Mouse (Mus musculus) embryonic facial prominence, embryonic 11.5 days (tissue): ENCODE data around the gene Olfr1404. TPM values are rescaled to one million over a fixed set of nuclear protein-coding genes. Genes with fewer than 3 reads are reported as not detected.

Experiments
- ATAC-seq: fragments of 200-750 bp; cut with Nextera tagmentation; replicated peaks from 2 replicates; pipeline ENCODE4 v1.8.0; 2017; ENCODE audit warnings: low read depth; ENCODE audit not compliant: insufficient number of reproducible peaks, low FRiP score, low TSS enrichment
- DNase-seq: peaks from one replicate; pipeline ENCODE4 v3.0.0-alpha.2; 2015; ENCODE audit warnings: low spot score
- H3K27ac ChIP-seq: fragments of 300-500 bp; sonication (generic); replicated peaks from 2 replicates; pipeline ENCODE4 v1.5.1; 2014; ENCODE audit warnings: mild to moderate bottlenecking, low read depth, low read length, control low read depth
- H3K27me3 ChIP-seq: fragments of 300-500 bp; sonication (generic); 2 replicates; pipeline ENCODE4 v1.6.1; 2014; ENCODE audit warnings: mild to moderate bottlenecking, low read length, moderate library complexity, mixed read lengths; ENCODE audit not compliant: control insufficient read depth, insufficient read depth
- H3K36me3 ChIP-seq: fragments of 300-500 bp; sonication (generic); replicated peaks from 2 replicates; pipeline ENCODE4 v1.6.1; 2014; ENCODE audit warnings: low read depth, mild to moderate bottlenecking, low read length, moderate library complexity, mixed read lengths; ENCODE audit not compliant: control insufficient read depth, insufficient read depth
- H3K4me1 ChIP-seq: fragments of 300-500 bp; sonication (generic); 2 replicates; pipeline ENCODE4 v1.6.1; 2014; ENCODE audit warnings: low read length, mixed read lengths; ENCODE audit not compliant: control insufficient read depth, insufficient read depth
- H3K4me2 ChIP-seq: fragments of 300-500 bp; sonication (generic); 2 replicates; pipeline ENCODE4 v1.6.1; 2014; ENCODE audit warnings: low read depth, mild to moderate bottlenecking, control low read depth, low read length, moderate library complexity
- H3K4me3 ChIP-seq: fragments of 300-500 bp; sonication (generic); 2 replicates; pipeline ENCODE4 v1.5.1; 2014; ENCODE audit warnings: low read depth, low read length, control low read depth
- H3K9ac ChIP-seq: fragments of 300-500 bp; sonication (generic); replicated peaks from 2 replicates; pipeline ENCODE4 v1.6.1; 2014; ENCODE audit warnings: mild to moderate bottlenecking, control low read depth, low read length
- H3K9me3 ChIP-seq: fragments of 300-500 bp; sonication (generic); replicated peaks from 2 replicates; pipeline ENCODE4 v1.6.1; 2016; ENCODE audit warnings: mild to moderate bottlenecking, low read length, inconsistent platforms, mixed read lengths; ENCODE audit not compliant: control insufficient read depth
- WGBS: fragments of 180-500 bp; shearing (Covaris S2); extraction: QIAGEN DNeasy Blood & Tissue Kit; methylation state at CpG from one replicate; pipeline ENCODE4 v1.1.7; 2014; 5-methylcytosine and 5-hydroxymethylcytosine counted together
- polyA plus RNA-seq: library from polyadenylated mRNA; unstranded; fragments of >200 nt; fragmentation: Nextera tagmentation; extraction: Ambion mirVana; gene quantifications from 2 replicates; pipeline ENCODE4 v1.2.1, GENCODE M21; 2014

Gene Olfr1404
- polyA plus RNA-seq = not detected in 2 replicates

DNA sequence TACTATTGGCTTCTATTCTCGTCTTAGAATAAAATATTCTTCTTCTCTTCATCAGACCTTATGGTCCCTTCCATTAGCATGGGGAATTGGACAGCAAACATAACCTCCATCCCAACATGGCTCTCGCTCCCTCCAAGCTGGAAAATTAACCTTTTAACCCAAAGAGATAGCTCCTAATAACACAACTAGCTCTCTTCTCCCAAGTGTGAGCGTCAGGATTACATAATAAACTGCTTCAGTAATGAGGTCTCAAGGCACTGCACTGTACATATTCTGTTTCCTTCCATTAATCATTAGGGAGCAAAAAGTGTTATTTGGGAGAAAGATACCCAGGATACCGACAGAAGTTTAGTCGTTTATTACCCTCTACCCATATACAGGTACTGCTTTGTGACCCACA, at the start of gene Olfr1404:
Gene Olfr1404, plus strand, starts transcription at position 301 of the 400 bp plus-strand sequence.
- Histone ChIP-seq H3K9me3 (no peaks in the 10 kb centered on the region), H3K4me1 (no peaks in the 10 kb centered on the region), H3K9ac (no peak within 1 kb of the TSS), H3K4me2 (no peak within 1 kb of the TSS), H3K4me3 (no peak within 1 kb of the TSS), H3K27ac (no peak within 1 kb of the TSS), H3K27me3 (no peaks in the 10 kb centered on the region), H3K36me3 (no peaks in the 10 kb centered on the region)
- ATAC-seq = no peak
- DNase-seq = no peak
- WGBS = 81% methylated on average over 5 of the region's 5 CpGs

DNA sequence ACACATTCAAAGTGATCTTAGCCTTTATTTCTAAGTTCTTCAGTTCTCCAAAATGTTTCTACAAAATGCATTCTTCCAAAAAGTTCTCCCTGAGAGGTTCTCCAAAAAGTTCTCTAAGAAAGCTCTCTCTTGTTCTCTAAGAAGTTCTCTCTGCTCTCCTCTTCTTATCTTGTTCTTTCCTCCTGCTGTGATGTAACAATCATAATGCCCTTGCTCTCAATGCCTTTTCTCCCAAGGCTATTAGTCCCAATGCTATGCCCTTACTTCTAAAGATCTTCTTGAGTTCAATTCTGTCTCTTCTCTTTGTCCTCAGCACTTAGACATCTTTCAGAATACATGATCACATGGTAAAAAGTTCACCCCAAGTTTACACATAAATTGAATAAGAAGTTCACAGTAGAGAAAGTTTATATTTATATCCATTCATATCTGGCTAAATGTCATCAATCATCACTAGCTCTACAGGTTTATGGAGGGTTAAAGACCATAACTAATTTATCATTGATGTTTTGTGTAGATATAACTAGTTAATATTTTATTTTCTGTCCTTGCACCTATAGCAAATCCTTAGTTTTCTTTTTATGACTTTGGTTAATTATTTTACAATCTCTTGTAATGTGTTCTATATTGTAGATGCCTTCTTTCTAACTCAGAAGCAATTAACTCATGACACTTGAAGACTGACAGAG, 37.9 kb upstream of the Olfr1404 start:
- Histone ChIP-seq H3K36me3 (no peaks in the 10 kb centered on the region), H3K4me2 (no peak overlapping the region), H3K27ac (no peak overlapping the region), H3K4me1 (no peaks in the 10 kb centered on the region), H3K9ac (no peak overlapping the region), H3K4me3 (no peak overlapping the region), H3K9me3 (no peaks in the 10 kb centered on the region), H3K27me3 (no peaks in the 10 kb centered on the region)
- ATAC-seq = no peak
- no peak for DNase-seq

DNA sequence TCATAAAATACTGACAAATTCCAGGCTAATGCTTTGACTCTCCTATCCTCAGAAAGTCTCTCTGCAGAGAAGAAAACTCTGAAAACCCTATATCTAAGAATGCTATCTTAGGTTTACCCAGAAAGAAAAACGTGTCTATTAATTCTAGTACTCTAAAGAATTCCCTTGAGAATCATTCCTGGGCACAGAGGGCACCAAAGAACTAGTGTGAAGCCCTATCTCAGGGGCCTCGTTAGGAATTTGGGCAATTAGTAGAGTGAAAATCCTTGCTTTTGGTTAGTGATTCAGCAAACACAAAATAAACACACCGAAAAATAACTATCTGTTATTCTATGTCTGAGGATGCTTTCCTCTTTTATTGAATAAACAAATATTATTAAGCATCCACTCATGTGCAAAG, 21.7 kb upstream of the Olfr1404 start, which contains the start of gene Olfr1406:
Gene Olfr1406, minus strand, starts transcription at position 101 of the 400 bp plus-strand sequence.
- no peaks in the 10 kb centered on the region for H3K9me3 ChIP-seq
- H3K4me3 ChIP-seq = no peak within 1 kb of the TSS
- no peak within 1 kb of the TSS for H3K9ac ChIP-seq
- H3K36me3 ChIP-seq = no peaks in the 10 kb centered on the region
- no peak within 1 kb of the TSS for H3K4me2 ChIP-seq
- ATAC-seq (no peak), DNase-seq (no peak)
- H3K27ac ChIP-seq = no peak within 1 kb of the TSS
- WGBS = 66% methylated on average over 3 of the region's 3 CpGs
- no peaks in the 10 kb centered on the region for H3K27me3 ChIP-seq
- no peaks in the 10 kb centered on the region for H3K4me1 ChIP-seq

DNA sequence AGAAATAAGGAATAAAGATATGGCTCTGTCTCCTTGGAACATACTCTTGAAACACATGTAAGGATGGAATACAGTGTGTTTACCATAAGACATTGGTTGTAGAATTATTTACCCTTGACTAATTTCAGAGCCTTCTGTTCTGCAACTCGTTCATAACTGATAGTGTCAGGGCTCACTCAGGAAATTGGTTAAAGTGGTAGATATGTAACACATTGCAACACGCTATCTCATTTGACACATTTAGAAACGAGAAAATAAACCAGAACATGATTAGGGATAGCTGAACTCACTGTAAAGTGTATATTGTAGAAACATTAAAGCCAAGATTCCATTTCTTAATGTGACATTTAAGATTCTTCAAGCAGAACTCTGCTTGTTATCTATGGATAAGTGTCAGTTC, 20.1 kb upstream of the Olfr1404 start:
- Histone ChIP-seq H3K9ac (no peak overlapping the region), H3K36me3 (no peaks in the 10 kb centered on the region), H3K4me3 (no peak overlapping the region), H3K4me2 (no peak overlapping the region), H3K27ac (no peak overlapping the region), H3K27me3 (no peaks in the 10 kb centered on the region), H3K9me3 (no peaks in the 10 kb centered on the region), H3K4me1 (no peaks in the 10 kb centered on the region)
- no peak for ATAC-seq
- WGBS = 82% methylated on average over 3 of the region's 3 CpGs
- DNase-seq = no peak

DNA sequence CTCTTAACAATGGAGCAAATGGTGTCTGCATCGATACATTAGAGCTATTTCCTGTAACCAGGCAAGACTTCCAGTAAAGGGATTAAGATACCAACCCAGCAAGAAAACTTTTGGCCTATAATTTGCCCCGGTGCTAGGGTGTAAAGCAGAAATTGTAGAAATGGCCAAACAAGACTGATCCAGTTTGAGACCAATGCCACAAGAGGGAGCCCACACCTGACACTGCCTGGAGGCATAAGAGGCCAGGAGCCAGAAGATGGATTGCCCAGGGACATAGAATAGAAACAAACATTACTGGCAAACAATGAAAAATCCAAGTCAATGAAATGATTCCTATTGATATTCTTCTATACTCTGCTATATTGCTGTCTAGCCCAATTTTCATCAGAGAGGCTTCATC, 15.8 kb upstream of the Olfr1404 start:
- H3K4me1 ChIP-seq = no peaks in the 10 kb centered on the region
- no peak for DNase-seq
- H3K4me3 ChIP-seq = no peak overlapping the region
- no peaks in the 10 kb centered on the region for H3K36me3 ChIP-seq
- no peaks in the 10 kb centered on the region for H3K27me3 ChIP-seq
- H3K9me3 ChIP-seq = no peaks in the 10 kb centered on the region
- H3K27ac ChIP-seq = no peak overlapping the region
- H3K4me2 ChIP-seq = no peak overlapping the region
- ATAC-seq = no peak
- no peak overlapping the region for H3K9ac ChIP-seq
- WGBS = 87% methylated on average over 2 of the region's 2 CpGs

DNA sequence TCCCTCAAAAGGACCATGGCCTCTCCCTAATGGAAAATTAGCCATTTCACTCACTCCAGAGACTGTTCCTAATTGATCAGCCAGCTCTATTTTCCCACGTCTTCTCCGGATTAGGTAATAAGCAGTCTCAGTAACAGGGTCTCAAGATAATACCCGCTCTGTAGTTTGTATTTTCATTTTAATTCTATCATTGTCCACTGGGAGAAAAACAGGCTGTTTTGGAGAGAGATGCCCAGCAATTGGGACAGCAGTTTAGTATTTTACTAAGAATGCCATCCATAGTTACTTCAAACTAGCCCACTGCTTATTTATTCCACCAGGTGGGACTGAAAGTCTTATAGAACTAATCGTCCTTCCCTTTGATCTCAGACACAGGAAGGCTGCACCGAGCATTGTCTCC, 14.7 kb upstream of the Olfr1404 start, which contains the start of gene Olfr218:
Gene Olfr218, plus strand, starts transcription at position 301 of the 400 bp plus-strand sequence.
- no peak within 1 kb of the TSS for H3K4me2 ChIP-seq
- no peaks in the 10 kb centered on the region for H3K9me3 ChIP-seq
- no peaks in the 10 kb centered on the region for H3K36me3 ChIP-seq
- WGBS = 79% methylated on average over 5 of the region's 5 CpGs
- no peaks in the 10 kb centered on the region for H3K4me1 ChIP-seq
- no peaks in the 10 kb centered on the region for H3K27me3 ChIP-seq
- no peak for ATAC-seq
- no peak for DNase-seq
- no peak within 1 kb of the TSS for H3K27ac ChIP-seq
- no peak within 1 kb of the TSS for H3K9ac ChIP-seq
- H3K4me3 ChIP-seq = no peak within 1 kb of the TSS

DNA sequence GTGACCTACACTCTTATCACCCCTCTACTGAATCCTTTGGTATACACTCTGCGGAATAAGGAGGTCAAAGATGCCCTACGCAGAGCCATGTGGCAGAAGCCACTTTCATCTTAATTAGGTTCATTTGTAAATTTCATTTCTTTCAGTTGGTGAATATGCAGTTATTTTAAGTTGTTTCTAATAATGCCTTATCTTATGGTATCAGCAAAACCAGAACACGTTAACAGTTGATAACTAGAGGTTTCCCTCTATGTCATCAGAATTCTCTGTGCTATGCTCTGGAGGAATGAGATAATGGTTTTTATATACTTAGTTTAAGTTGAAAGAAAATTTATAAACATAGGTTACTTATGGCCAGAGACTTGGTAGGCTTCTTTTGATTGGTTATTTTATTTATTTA, 4.3 kb downstream of the Olfr1404 start:
- H3K4me3 ChIP-seq = no peak overlapping the region
- H3K4me2 ChIP-seq = no peak overlapping the region
- H3K9me3 ChIP-seq = no peaks in the 10 kb centered on the region
- H3K27ac ChIP-seq = no peak overlapping the region
- no peak for ATAC-seq
- no peaks in the 10 kb centered on the region for H3K27me3 ChIP-seq
- no peak for DNase-seq
- H3K36me3 ChIP-seq = no peaks in the 10 kb centered on the region
- 93% methylated on average over 3 of the region's 3 CpGs for WGBS
- H3K4me1 ChIP-seq = no peaks in the 10 kb centered on the region
- H3K9ac ChIP-seq = no peak overlapping the region

DNA sequence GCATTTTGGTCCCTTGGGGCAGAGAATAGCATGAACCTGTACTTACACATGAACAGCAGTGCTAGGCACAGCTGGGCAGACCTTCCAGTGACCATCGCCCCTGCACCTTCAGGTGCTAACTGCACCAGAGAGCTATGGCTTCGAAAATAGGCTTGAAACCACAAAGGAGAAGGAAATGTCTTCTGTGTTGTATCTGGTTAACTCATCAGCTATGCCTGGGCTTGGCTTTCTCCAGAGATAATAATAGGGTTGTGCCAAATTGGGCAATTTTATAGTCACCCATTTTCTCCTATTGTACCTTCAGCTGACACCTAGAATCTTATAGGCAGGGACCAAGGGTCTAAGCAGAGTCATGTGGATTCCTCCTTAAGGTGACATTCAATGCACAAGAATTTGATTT, 14.9 kb downstream of the Olfr1404 start, which contains the start of gene Fcer1a:
Gene Fcer1a, minus strand, starts transcription at position 134 of the 400 bp plus-strand sequence.
- H3K27ac ChIP-seq = no peak within 1 kb of the TSS
- no peaks in the 10 kb centered on the region for H3K36me3 ChIP-seq
- ATAC-seq (no peak), DNase-seq (no peak)
- H3K4me1 ChIP-seq = no peaks in the 10 kb centered on the region
- H3K27me3 ChIP-seq = no peaks in the 10 kb centered on the region
- no peak within 1 kb of the TSS for H3K4me3 ChIP-seq
- WGBS = 87% methylated on average over 2 of the region's 2 CpGs
- no peak within 1 kb of the TSS for H3K4me2 ChIP-seq
- no peaks in the 10 kb centered on the region for H3K9me3 ChIP-seq
- H3K9ac ChIP-seq = no peak within 1 kb of the TSS
